Mouse (Mus musculus) kidney, postnatal 0 days (tissue): ENCODE measurements around the gene Ttc7b. TPM values are rescaled to one million over a fixed set of nuclear protein-coding genes. Genes with fewer than 3 reads are reported as not detected.
A peak's percentile ranks its signal among the peaks of the same experiment; 100 is the strongest.

Experiments used
- ATAC-seq: fragments of 200-750 bp; cut with Nextera tagmentation; replicated peaks from 2 replicates; pipeline ENCODE4 v1.8.0; 2017; ENCODE audit warnings: low read depth, moderate number of reproducible peaks, moderate TSS enrichment, moderate library complexity; ENCODE audit not compliant: low FRiP score
- DNase-seq: peaks from one replicate; pipeline ENCODE4 v3.0.0-alpha.2; 2016; ENCODE audit warnings: low spot score
- H3K27ac ChIP-seq: fragments of 300-500 bp; sonication (generic); 2 replicates; pipeline ENCODE4 v1.5.1; 2014; ENCODE audit warnings: mild to moderate bottlenecking
- H3K27me3 ChIP-seq: fragments of 300-500 bp; sonication (generic); 2 replicates; pipeline ENCODE4 v1.6.1; 2014; ENCODE audit warnings: low read length, mixed read lengths; ENCODE audit not compliant: insufficient read depth
- H3K36me3 ChIP-seq: fragments of 300-500 bp; sonication (generic); 2 replicates; pipeline ENCODE4 v1.6.1; 2014; ENCODE audit warnings: low read length, mixed read lengths; ENCODE audit not compliant: insufficient read depth
- H3K4me1 ChIP-seq: fragments of 300-500 bp; sonication (generic); replicated peaks from 2 replicates; pipeline ENCODE4 v1.6.1; 2014; ENCODE audit warnings: antibody characterized with exemption, low read length, mixed read lengths; ENCODE audit not compliant: insufficient read depth
- H3K4me2 ChIP-seq: fragments of 300-500 bp; sonication (generic); 2 replicates; pipeline ENCODE4 v1.6.1; 2014; ENCODE audit warnings: mild to moderate bottlenecking, low read length, moderate library complexity, mixed read lengths
- H3K4me3 ChIP-seq: fragments of 300-500 bp; sonication (generic); replicated peaks from 2 replicates; pipeline ENCODE4 v1.5.1; 2014; ENCODE audit warnings: low read depth, low read length
- H3K9ac ChIP-seq: fragments of 300-500 bp; sonication (generic); 2 replicates; pipeline ENCODE4 v1.6.1; 2014; ENCODE audit warnings: low read depth, low read length
- H3K9me3 ChIP-seq: fragments of 300-500 bp; sonication (generic); replicated peaks from 2 replicates; pipeline ENCODE4 v1.6.1; 2016; ENCODE audit warnings: low read length, inconsistent platforms, mixed read lengths
- CTCF ChIP-seq: IDR thresholded peaks from 2 replicates; pipeline ENCODE4 v1.5.1; 2016; ENCODE audit warnings: antibody characterized with exemption, low read depth, mild to moderate bottlenecking, moderate library complexity
- WGBS: fragments of 180-500 bp; shearing (Covaris S2); extraction: QIAGEN DNeasy Blood & Tissue Kit; methylation state at CpG from one replicate; pipeline ENCODE4 v1.1.7; 2014; 5-methylcytosine and 5-hydroxymethylcytosine counted together
- polyA plus RNA-seq: library from polyadenylated mRNA; unstranded; fragments of >200 nt; fragmentation: Nextera tagmentation; extraction: Ambion mirVana; gene quantifications from 2 replicates; pipeline ENCODE4 v1.2.1, GENCODE M21; 2015

Gene Ttc7b
- polyA plus RNA-seq, 1 experiment from 2014 or later, result 6.1 TPM

DNA sequence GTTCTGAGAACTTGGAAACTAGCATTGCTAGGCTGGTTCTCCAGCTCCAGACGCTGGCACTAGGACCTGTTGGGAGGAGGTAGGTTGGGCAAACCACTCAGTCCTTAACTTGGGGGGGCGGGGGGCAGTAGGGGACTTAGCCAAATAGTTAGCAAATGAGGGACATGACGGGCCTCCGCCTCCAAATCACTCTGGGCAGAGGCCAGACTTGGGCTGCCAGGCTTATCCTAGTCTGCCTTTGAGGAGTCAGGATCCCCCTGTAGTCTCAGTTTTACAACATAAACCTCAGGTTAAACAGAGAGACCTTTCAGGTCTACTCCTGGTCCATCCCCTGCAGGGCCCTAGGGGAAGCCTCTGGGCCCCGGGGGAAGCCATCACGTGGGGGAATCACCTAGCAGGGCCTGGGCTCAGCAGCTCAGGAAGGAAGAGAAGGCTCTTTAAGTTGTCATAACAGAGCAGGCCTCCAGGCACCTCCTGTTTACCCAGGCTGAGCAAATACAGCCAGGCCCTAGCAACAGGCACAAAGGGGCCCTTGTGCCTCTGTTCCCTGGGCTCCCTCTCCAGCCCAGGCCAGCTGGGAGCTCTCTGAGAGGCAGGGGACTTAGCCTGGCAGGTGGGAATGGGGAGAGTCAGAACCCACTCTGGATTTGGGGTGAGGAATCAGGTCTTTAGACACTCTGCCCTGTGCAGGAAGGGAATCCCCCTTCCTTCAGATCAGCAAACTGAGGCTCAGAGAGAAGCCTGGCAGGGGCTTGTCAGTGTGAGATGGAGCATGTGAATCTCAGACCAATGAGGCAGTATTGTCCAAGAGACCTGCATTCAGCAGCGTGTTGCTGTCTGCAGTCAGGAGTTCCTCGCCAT, 238.4 kb downstream of the Ttc7b start:
- Histone ChIP-seq H3K9me3 (no peaks in the 10 kb centered on the region), H3K4me3 (no peak overlapping the region), H3K27ac (0 out of 2 replicates have a peak overlapping the region, but pooled peaks have one; percentile 16), H3K36me3 (no peaks in the 10 kb centered on the region), H3K4me1 (0 out of 2 replicates have a peak, but pooled peaks cover 4% of the 10 kb centered on the region), H3K9ac (no peak overlapping the region), H3K4me2 (no peak overlapping the region), H3K27me3 (no peaks in the 10 kb centered on the region)
- no peak for TF ChIP-seq CTCF
- WGBS, result 59% methylated on average over 8 of the region's 8 CpGs
- DNase-seq (peak; percentile 15), ATAC-seq (no peak)

DNA sequence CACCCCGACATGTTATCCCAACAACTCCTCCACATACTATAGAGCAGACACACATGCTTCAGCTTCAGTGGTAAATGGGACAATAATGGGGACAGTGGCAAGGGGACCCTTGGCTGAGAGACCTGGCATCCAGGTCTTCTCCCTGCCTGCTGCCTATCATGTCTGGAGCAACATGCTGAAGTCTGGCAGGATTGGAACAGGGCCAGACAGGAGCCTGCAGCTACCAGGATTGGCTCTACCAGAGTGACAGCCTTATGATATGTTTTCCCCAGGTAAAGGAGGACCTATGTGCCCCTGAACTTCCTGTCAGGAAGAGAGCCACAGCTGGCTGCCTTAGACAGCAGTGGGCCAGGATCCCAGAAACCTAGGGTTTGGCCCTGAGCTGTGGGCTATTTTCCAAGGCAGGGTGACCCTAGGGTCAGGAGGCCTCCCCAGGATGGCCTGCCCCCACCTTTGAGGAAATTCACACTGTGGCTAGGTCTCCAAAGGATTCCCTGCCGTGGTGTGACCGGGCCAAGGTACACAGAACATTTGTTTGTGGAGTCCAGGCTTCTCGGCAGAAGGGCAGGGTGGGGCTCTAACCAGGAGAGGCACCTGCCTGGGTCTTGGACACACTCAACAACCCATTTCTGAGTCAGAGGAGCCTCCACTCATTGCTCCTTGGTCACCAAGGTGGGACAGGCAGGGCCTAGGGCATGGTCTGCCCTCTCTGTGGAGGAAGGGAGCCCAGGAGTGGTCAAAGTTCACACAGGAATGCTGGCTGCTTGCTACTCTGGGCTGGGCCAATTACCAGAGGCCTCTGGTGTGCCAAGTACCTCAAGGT, 239.4 kb downstream of the Ttc7b start:
- no peak overlapping the region for H3K4me2 ChIP-seq
- peak overlapping the region; percentile 16; the same call in 1 of the 2 replicates for H3K27ac ChIP-seq
- no peak for DNase-seq
- WGBS, result 49% methylated on average over 4 of the region's 4 CpGs
- no peaks in the 10 kb centered on the region for H3K27me3 ChIP-seq
- H3K4me1 ChIP-seq, result 0 out of 2 replicates have a peak, but pooled peaks cover 7% of the 10 kb centered on the region
- ATAC-seq, result 0 out of 2 replicates have a peak, but pooled peaks have one; percentile 27
- no peaks in the 10 kb centered on the region for H3K36me3 ChIP-seq
- H3K9ac ChIP-seq, result no peak overlapping the region
- no peaks in the 10 kb centered on the region for H3K9me3 ChIP-seq
- H3K4me3 ChIP-seq, result no peak overlapping the region
- no peak for TF ChIP-seq CTCF

DNA sequence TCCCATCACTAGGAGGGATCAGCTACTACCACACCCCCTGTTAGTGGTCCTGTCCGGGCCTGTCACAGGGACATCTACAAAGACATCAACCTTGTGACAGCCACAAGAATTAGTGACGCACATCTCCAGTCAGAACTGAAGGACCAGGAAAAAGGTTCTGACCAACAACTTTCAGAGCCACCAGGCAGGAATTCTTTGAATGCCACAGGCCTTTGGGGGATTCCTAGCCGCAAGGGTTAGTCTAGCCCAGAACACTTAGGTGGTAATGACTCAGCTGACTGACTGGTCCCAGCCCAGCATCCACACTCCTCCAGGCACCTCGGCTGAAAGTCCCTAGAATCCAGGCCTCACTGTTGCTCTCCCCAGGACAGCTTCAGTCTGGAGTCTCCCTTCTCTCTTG, 240.7 kb downstream of the Ttc7b start:
- WGBS, result 78% methylated on average over 4 of the region's 4 CpGs
- no peak for TF ChIP-seq CTCF
- ATAC-seq, result no peak
- Histone ChIP-seq H3K4me3 (no peak overlapping the region), H3K27ac (no peak overlapping the region), H3K9me3 (no peaks in the 10 kb centered on the region), H3K4me1 (0 out of 2 replicates have a peak, but pooled peaks cover 8% of the 10 kb centered on the region), H3K4me2 (no peak overlapping the region), H3K27me3 (no peaks in the 10 kb centered on the region), H3K9ac (no peak overlapping the region), H3K36me3 (no peaks in the 10 kb centered on the region)
- DNase-seq, result no peak

DNA sequence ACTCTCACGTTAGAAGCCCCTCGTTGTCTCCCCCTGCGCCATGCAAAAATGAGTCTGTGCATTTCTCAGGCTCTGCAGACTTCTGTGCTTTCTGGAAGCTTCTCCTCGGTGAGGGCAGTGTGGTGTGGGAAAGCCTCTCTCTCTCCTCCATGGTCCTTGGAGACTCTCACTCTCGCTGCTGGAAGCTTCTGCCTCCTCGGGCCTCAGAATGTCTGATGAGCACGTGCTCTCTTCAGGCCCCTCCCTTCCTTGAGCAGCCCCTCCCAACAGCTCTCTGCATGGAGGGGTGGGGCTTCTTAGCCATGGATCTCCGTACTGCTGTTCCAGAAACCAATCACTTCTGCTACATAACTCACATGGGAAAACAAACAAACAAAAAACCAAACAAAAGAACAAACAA, 242.3 kb downstream of the Ttc7b start:
- no peak for TF ChIP-seq CTCF
- Histone ChIP-seq H3K36me3 (no peaks in the 10 kb centered on the region), H3K4me1 (0 out of 2 replicates have a peak, but pooled peaks cover 8% of the 10 kb centered on the region), H3K4me3 (no peak overlapping the region), H3K9me3 (no peaks in the 10 kb centered on the region), H3K27me3 (no peaks in the 10 kb centered on the region), H3K4me2 (no peak overlapping the region), H3K9ac (no peak overlapping the region), H3K27ac (no peak overlapping the region)
- peak; percentile 38 for DNase-seq
- WGBS, result 40% methylated on average over 8 of the region's 8 CpGs
- no peak for ATAC-seq

DNA sequence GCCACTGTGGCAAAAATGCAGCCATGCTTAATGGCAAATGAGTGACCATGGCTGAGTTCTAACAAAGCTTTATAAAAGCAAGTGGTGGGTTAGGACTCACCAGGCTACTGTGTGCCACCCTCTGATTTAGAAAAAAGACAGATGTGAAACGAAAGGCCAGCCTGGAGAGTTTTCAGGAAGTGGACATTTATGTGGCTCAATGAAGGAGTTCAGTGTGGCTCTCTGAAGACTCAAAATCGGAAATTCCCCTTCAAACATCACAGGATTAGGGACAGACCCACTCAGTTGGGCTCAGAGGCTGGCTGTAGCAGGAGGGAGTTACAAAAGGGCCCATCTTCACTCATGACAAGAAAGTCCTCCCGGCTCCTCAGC, 243.1 kb downstream of the Ttc7b start:
- H3K9ac ChIP-seq, result no peak overlapping the region
- no peak overlapping the region for H3K4me2 ChIP-seq
- ATAC-seq (no peak), DNase-seq (no peak)
- 0 out of 2 replicates have a peak, but pooled peaks cover 8% of the 10 kb centered on the region for H3K4me1 ChIP-seq
- no peak overlapping the region for H3K27ac ChIP-seq
- H3K27me3 ChIP-seq, result no peaks in the 10 kb centered on the region
- no peak overlapping the region for H3K4me3 ChIP-seq
- TF ChIP-seq CTCF, result no peak
- WGBS, result 75% methylated on average over 3 of the region's 3 CpGs
- H3K9me3 ChIP-seq, result no peaks in the 10 kb centered on the region
- no peaks in the 10 kb centered on the region for H3K36me3 ChIP-seq
